Mouse (Mus musculus) intestine, postnatal 0 days (tissue): ENCODE results near the gene Tlk2. TPM values are rescaled to one million over a fixed set of nuclear protein-coding genes. Genes with fewer than 3 reads are reported as not detected.
A peak's percentile ranks its signal among the peaks of the same experiment; 100 is the strongest.

Experiments
- ATAC-seq: fragments of 200-750 bp; cut with Nextera tagmentation; 2 replicates; pipeline ENCODE4 v1.8.0; 2017; ENCODE audit warnings: mild to moderate bottlenecking, moderate TSS enrichment, moderate library complexity
- H3K27ac ChIP-seq: fragments of 300-500 bp; sonication (generic); 2 replicates; pipeline ENCODE4 v1.5.1; 2014; ENCODE audit warnings: mild to moderate bottlenecking, low read depth, low read length, moderate library complexity
- H3K27me3 ChIP-seq: fragments of 300-500 bp; sonication (generic); replicated peaks from 2 replicates; pipeline ENCODE4 v1.6.1; 2014; ENCODE audit warnings: low read length, mixed read lengths; ENCODE audit not compliant: control insufficient read depth, insufficient read depth
- H3K36me3 ChIP-seq: fragments of 300-500 bp; sonication (generic); 2 replicates; pipeline ENCODE4 v1.6.1; 2014; ENCODE audit warnings: mild to moderate bottlenecking, moderate library complexity; ENCODE audit not compliant: control insufficient read depth, insufficient read depth
- H3K4me1 ChIP-seq: fragments of 300-500 bp; sonication (generic); replicated peaks from 2 replicates; pipeline ENCODE4 v1.6.1; 2014; ENCODE audit warnings: antibody characterized with exemption, low read length, mixed read lengths; ENCODE audit not compliant: control insufficient read depth, insufficient read depth
- H3K4me2 ChIP-seq: fragments of 300-500 bp; sonication (generic); replicated peaks from 2 replicates; pipeline ENCODE4 v1.6.1; 2014; ENCODE audit warnings: low read depth, mild to moderate bottlenecking, moderate library complexity
- H3K4me3 ChIP-seq: fragments of 300-500 bp; sonication (generic); 2 replicates; pipeline ENCODE4 v1.5.1; 2014; ENCODE audit warnings: low read depth, low read length
- H3K9ac ChIP-seq: fragments of 300-500 bp; sonication (generic); 2 replicates; pipeline ENCODE4 v1.6.1; 2014; ENCODE audit warnings: mild to moderate bottlenecking, low read depth, low read length
- H3K9me3 ChIP-seq: fragments of 300-500 bp; sonication (generic); 2 replicates; pipeline ENCODE4 v1.6.1; 2016; ENCODE audit warnings: mixed run types; ENCODE audit not compliant: control insufficient read depth
- CTCF ChIP-seq: sonication (generic); IDR thresholded peaks from 2 replicates; pipeline ENCODE4 v1.5.1; 2016; ENCODE audit warnings: low read depth, mild to moderate bottlenecking, control low read depth, antibody characterized with exemption, moderate library complexity
- WGBS: fragments of 180-500 bp; shearing (Covaris S2); extraction: QIAGEN DNeasy Blood & Tissue Kit; methylation state at CpG from one replicate; pipeline ENCODE4 v1.1.7; 2014; 5-methylcytosine and 5-hydroxymethylcytosine counted together
- polyA plus RNA-seq: library from polyadenylated mRNA; unstranded; fragments of >200 nt; fragmentation: Nextera tagmentation; extraction: Ambion mirVana; gene quantifications from 2 replicates; pipeline ENCODE4 v1.2.1, GENCODE M21; 2015

Tlk2 gene
- polyA plus RNA-seq, 1 experiment from 2014 or later: 8.8 TPM

- no peak for TF ChIP-seq CTCF
- Histone ChIP-seq H3K36me3 (peaks cover 33% of the 10 kb centered on the region), H3K4me1 (no peaks in the 10 kb centered on the region), H3K27ac (no peak overlapping the region), H3K9me3 (no peaks in the 10 kb centered on the region), H3K27me3 (no peaks in the 10 kb centered on the region), H3K4me2 (no peak overlapping the region), H3K4me3 (no peak overlapping the region), H3K9ac (no peak overlapping the region)
- ATAC-seq: no peak
- 76% methylated on average over 4 of the region's 4 CpGs for WGBS
These were observed 83.2 kb downstream of the Tlk2 start for GRCm38 (mm10) chr11:105261601-105262351.

- Histone ChIP-seq H3K4me1 (no peaks in the 10 kb centered on the region), H3K9ac (no peak overlapping the region), H3K4me3 (no peak overlapping the region), H3K27ac (no peak overlapping the region), H3K9me3 (no peaks in the 10 kb centered on the region), H3K4me2 (no peak overlapping the region), H3K36me3 (peaks cover 38% of the 10 kb centered on the region), H3K27me3 (no peaks in the 10 kb centered on the region)
- no peak for ATAC-seq
- TF ChIP-seq CTCF: no peak
These were observed 85.9 kb downstream of the Tlk2 start for GRCm38 (mm10) chr11:105264506-105264905.

DNA sequence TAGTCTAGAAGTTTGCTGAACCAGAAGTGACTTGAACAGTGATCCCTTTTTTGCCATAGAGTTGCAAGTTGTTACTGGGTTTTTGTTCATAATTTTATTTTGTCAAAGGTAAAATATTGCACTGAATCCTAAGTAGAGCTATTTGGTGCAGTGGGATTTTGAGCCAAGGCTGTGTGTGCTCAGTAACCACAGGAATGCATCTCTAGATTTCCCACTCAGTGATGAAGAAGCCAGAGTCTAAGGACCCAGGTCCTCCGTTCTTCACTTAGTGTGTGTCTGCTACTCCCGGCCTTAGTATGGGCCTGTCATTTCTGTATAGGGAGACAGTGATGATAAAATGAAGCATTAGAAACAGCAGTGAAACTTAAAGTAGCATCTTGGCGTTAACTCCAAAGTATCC lies 86.4 kb downstream of the Tlk2 start:
- 78% methylated on average over 3 of the region's 3 CpGs for WGBS
- no peak for TF ChIP-seq CTCF
- Histone ChIP-seq H3K4me1 (no peaks in the 10 kb centered on the region), H3K27me3 (no peaks in the 10 kb centered on the region), H3K9ac (no peak overlapping the region), H3K9me3 (no peaks in the 10 kb centered on the region), H3K27ac (no peak overlapping the region), H3K36me3 (peaks cover 38% of the 10 kb centered on the region), H3K4me2 (no peak overlapping the region), H3K4me3 (no peak overlapping the region)
- ATAC-seq: no peak

DNA sequence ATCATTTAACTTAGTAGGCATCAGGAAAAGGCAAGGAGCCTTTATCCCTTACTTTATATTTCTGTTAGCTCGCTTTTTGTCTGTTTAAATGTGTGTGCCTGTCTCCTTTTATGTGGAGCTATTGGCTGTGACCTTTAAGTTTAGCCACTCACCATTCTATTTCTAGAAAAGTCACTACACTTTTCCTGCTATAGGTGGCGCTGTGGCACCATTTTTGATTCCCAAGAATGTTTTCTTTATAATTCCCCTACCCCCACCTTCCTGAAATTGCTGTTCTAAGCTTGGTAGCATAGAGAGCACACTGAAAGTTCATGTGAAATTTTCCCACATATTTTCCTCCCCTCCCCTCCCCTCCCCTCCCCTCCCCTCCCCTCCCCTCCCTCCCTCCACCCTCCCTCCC lies 91.5 kb downstream of the Tlk2 start:
- ATAC-seq: no peak
- WGBS: 26% methylated on average over 2 of the region's 2 CpGs

GRCm38 (mm10) chr11:105280456-105280855 lies 101.8 kb downstream of the Tlk2 start:
- no peak overlapping the region for H3K9ac ChIP-seq
- peaks cover 74% of the 10 kb centered on the region for H3K36me3 ChIP-seq
- H3K27ac ChIP-seq: no peak overlapping the region

More for the DNA sequence above, 91.5 kb downstream of the Tlk2 start:
- Histone ChIP-seq H3K36me3 (peaks cover 40% of the 10 kb centered on the region), H3K4me3 (no peak overlapping the region), H3K27me3 (no peaks in the 10 kb centered on the region), H3K9ac (no peak overlapping the region), H3K4me1 (no peaks in the 10 kb centered on the region), H3K27ac (no peak overlapping the region), H3K9me3 (no peaks in the 10 kb centered on the region), H3K4me2 (no peak overlapping the region)
- TF ChIP-seq CTCF: peak; percentile 71

GRCm38 (mm10) chr11:105281291-105281690 lies 102.7 kb downstream of the Tlk2 start:
- Histone ChIP-seq H3K27me3 (no peaks in the 10 kb centered on the region), H3K36me3 (peaks cover 67% of the 10 kb centered on the region), H3K9ac (no peak overlapping the region), H3K27ac (no peak overlapping the region), H3K4me3 (no peak overlapping the region), H3K4me2 (no peak overlapping the region), H3K4me1 (no peaks in the 10 kb centered on the region; the same call in 1 of the 2 replicates), H3K9me3 (no peaks in the 10 kb centered on the region)
- TF ChIP-seq CTCF: no peak
- 90% methylated on average over 7 of the region's 7 CpGs for WGBS
- ATAC-seq: no peak

More at GRCm38 (mm10) chr11:105280456-105280855, 101.8 kb downstream of the Tlk2 start:
- no peak for TF ChIP-seq CTCF
- WGBS: 93% methylated on average over 6 of the region's 6 CpGs
- no peaks in the 10 kb centered on the region for H3K27me3 ChIP-seq
- no peak overlapping the region for H3K4me3 ChIP-seq
- no peaks in the 10 kb centered on the region for H3K4me1 ChIP-seq
- ATAC-seq: no peak
- no peak overlapping the region for H3K4me2 ChIP-seq
- H3K9me3 ChIP-seq: no peaks in the 10 kb centered on the region
